Mouse (Mus musculus) spleen, adult 2 months (tissue): ENCODE data around the gene Lonp1. TPM values are rescaled to one million over a fixed set of nuclear protein-coding genes. Genes with fewer than 3 reads are reported as not detected.
"Not testable (repeated sequence)": the region's sequence is repeated elsewhere in the genome, so short reads cannot be mapped to it uniquely, and the experiment has no call there.

Source experiments
- DNase-seq, 2 experiments: peaks; one replicate each; pipeline versions ENCODE4 v3.0.0 to v3.0.0-alpha.2; 2012 to 2021; ENCODE audit warnings: low spot score in 2 of 2, low read depth in 1 of 2
- H3K27ac ChIP-seq: fragments of 200-500 bp; 2 replicates; pipeline ENCODE4 v1.5.1; 2012; ENCODE audit warnings: low read length, inconsistent platforms; ENCODE audit not compliant: insufficient read depth
- H3K27me3 ChIP-seq: fragments of 200-500 bp; 2 replicates; pipeline ENCODE4 v1.6.1; 2012; ENCODE audit warnings: mild to moderate bottlenecking, moderate library complexity, low read length, inconsistent platforms; ENCODE audit not compliant: control insufficient read depth, insufficient read depth
- H3K36me3 ChIP-seq: fragments of 200-500 bp; 2 replicates; pipeline ENCODE4 v1.6.1; 2012; ENCODE audit warnings: mild to moderate bottlenecking, low read length, inconsistent platforms; ENCODE audit not compliant: control insufficient read depth, insufficient read depth
- H3K4me1 ChIP-seq: fragments of 200-500 bp; 2 replicates; pipeline ENCODE4 v1.6.1; 2011; ENCODE audit warnings: inconsistent platforms; ENCODE audit not compliant: control insufficient read depth, insufficient read depth, insufficient read length
- H3K4me3 ChIP-seq: fragments of 200-500 bp; 2 replicates; pipeline ENCODE4 v1.5.1; 2011; ENCODE audit warnings: mild to moderate bottlenecking, inconsistent platforms; ENCODE audit not compliant: insufficient read depth, insufficient read length; ENCODE audit errors: extremely low read depth
- CTCF ChIP-seq: fragments of 200-500 bp; IDR thresholded peaks from 2 replicates; pipeline ENCODE4 v1.5.1; 2011; ENCODE audit warnings: mild to moderate bottlenecking, inconsistent platforms; ENCODE audit not compliant: insufficient read depth, insufficient read length, insufficient replicate concordance; ENCODE audit errors: extremely low read depth
- POLR2A ChIP-seq: fragments of 200-500 bp; IDR thresholded peaks from 2 replicates; pipeline ENCODE4 v1.6.1; 2011; ENCODE audit warnings: low read depth, low read length, inconsistent platforms
- WGBS: fragments of 180-500 bp; shearing (Covaris S2); methylation state at CpG from one replicate; pipeline ENCODE4 v1.1.7; 2018; 5-methylcytosine and 5-hydroxymethylcytosine counted together
- polyA plus RNA-seq: library from polyadenylated mRNA; depleted of rRNA; stranded (reverse); fragments of >200 nt; gene quantifications from 2 replicates; pipeline ENCODE4 v1.2.3, GENCODE M21; 2012

Lonp1 gene
- polyA plus RNA-seq, 1 experiment, result 35.2 TPM

DNA sequence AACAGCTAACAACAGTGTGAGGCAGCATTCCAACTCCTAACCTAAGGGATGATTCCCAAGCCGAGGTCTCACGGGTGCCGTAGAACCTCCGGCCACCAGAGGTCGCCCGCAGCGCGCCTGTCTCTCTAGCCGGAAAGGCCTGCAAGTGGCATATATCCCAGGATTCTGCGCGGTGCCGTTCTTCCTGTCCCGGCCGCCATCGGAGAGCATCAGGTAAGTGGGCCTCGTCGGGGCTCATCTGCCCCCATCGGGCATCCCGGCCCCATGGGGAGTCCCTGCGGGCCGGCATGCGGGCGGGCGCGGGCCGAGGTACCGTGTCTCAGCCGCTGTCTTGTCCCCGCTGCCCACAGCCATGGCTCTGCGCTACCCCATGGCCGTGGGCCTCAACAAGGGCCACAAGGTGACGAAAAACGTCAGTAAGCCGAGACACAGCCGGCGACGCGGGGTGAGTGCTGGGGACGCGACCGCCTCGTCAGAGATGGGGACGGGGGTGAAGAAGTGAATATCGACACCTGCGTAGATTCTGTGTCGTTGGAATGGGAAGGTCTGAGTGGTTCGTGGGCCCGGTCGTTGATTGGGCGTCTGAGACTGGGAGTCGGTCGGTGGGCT is 13.3 kb downstream of the Lonp1 start, which contains the start of gene Rpl36:
Gene Rpl36 (plus strand): TSS at position 181 of the 609 bp plus-strand sequence.
- DNase-seq, result peak; percentile 79 to 89
- Histone ChIP-seq H3K27ac (peak within 1 kb of the TSS; percentile 74), H3K36me3 (peaks cover 27% of the 10 kb centered on the region), H3K27me3 (no peaks in the 10 kb centered on the region), H3K4me3 (peak within 1 kb of the TSS; percentile 70), H3K4me1 (peaks cover 14% of the 10 kb centered on the region; the same call in 1 of the 2 replicates)
- peak; percentile 96 for TF ChIP-seq CTCF
- peak; percentile 72 for TF ChIP-seq POLR2A
- WGBS, result under 1% methylated on average over 52 of the region's 52 CpGs

DNA sequence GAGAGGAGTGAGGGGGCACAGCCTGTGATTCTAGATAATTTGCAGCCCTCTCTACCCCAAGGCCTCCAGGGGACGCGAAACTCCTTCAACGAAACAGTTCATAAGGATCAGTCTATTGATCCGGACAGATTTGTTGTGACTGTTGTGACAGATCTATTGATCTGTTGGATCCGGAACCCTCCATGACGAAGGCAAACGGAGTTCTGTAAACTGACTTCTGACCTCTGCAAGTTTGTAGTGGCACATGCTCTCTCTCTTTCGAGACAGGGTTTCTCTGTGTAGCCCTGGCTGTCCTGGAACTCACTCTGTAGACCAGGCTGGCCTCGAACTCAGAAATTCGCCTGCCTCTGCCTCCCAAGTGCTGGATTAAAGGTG is 14.1 kb downstream of the Lonp1 start:
- H3K4me1 ChIP-seq, result peaks cover 14% of the 10 kb centered on the region; the same call in 1 of the 2 replicates
- not testable (repeated sequence) for H3K27me3 ChIP-seq, H3K4me3 ChIP-seq, H3K27ac ChIP-seq, DNase-seq
- 89% methylated on average over 10 of the region's 10 CpGs for WGBS
- peaks cover 23% of the 10 kb centered on the region for H3K36me3 ChIP-seq

DNA sequence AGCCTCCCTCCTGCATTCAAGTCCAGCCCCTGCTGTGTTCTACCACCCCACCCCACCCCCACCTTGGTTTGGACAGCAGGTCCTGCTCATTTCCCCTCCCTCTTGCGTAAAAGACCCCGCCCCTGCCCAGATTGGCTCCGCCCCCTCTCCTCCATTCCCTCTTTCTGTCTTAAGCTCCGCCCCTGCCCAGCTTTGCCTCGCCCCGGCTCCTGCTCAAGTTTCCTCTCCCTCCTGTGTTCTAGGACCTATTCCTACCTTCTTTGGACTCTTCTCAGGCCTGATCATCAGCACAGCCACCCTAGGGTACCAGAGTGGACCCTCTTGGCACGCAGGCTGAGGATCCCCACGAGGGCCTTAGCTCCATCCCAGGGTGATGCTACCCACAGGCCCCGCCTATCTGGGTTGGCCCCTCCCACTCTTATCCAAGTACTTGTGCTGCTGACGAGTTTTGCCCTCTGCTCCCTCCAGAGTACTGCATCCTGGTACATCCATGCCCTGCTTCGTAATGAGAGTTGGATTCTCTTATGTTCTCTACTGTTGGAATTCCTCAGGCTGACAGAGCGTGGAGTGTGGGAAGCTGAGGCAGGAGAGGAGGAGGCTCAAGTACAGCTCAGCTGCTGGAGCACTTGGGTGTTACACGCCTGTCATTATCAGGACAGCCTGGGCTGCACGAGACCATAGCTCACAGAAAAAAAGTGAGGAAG is 14.7 kb downstream of the Lonp1 start:
- H3K36me3 ChIP-seq, result peaks cover 20% of the 10 kb centered on the region
- no peaks in the 10 kb centered on the region for H3K27me3 ChIP-seq
- H3K27ac ChIP-seq, result no peak overlapping the region
- WGBS, result 49% methylated on average over 13 of the region's 14 CpGs
- no peak for DNase-seq
- no peak overlapping the region for H3K4me3 ChIP-seq
- TF ChIP-seq POLR2A (no peak), CTCF (no peak)
- H3K4me1 ChIP-seq, result peaks cover 14% of the 10 kb centered on the region; the same call in 1 of the 2 replicates

DNA sequence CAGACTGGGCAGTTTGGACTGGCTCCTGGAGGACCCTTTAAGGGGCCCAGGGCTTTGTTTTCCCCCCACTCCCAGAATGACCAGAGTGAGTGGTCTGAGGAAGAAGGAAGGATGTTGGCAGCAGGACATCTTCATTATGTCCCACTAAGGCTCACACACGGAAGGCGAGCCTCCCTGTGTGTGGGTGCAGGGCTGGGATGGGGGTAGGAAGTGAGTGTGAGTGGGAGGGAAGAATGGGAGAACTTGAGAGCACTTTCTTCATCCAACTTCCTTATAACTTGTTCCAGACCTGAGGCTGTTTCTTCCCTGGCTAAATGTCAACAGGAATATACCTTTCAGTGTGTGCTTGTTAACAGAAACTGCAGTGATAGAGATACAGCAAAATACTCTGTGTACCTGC is 15.4 kb downstream of the Lonp1 start:
- WGBS, result 84% methylated on average over 2 of the region's 2 CpGs
- Histone ChIP-seq H3K27ac (no peak overlapping the region), H3K4me1 (peaks cover 14% of the 10 kb centered on the region; the same call in 1 of the 2 replicates), H3K4me3 (no peak overlapping the region), H3K27me3 (no peaks in the 10 kb centered on the region), H3K36me3 (peaks cover 23% of the 10 kb centered on the region)
- TF ChIP-seq POLR2A (no peak), CTCF (no peak)
- DNase-seq, result no peak

DNA sequence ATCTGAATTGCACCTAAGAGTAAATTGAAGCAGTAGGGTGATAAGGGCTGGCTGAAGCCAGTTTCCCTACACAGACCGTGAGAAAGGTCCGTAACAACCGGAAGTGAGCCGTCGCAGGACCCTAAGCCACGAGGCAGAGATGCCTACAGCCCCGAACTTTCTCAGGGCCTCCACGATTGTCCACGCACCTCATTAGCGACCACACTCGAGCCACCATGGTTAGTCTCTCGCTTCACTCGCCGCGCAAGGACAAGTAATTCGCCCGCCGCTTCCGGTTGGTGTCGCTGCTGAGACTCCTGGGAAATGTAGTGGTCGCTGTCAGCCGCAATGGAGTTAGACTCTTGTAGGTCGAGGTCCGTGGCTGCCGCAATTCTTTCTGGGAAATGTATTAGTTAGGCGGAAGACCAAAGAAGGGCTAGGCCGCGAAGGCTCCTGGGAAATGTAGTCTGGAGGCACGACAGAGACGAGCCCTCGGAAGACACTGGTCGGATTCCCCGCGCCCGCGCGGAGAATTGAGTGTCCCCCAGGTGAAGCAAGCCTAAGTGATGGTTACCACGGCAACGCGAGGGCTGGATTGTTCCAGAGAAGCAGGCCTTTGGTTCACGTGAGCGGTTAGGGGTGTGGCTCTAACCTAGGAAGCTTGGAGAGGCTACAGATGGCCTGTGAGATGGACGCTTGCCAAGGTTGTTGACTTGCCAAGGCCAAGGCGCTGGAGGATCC is 17.1 kb downstream of the Lonp1 start, which contains the start of gene 2410015M20Rik:
Gene 2410015M20Rik (minus strand): TSS at position 320 of the 720 bp plus-strand sequence.
- DNase-seq, result peak; percentile 92 to 94
- H3K4me1 ChIP-seq, result peaks cover 12% of the 10 kb centered on the region; the same call in 1 of the 2 replicates
- under 1% methylated on average over 44 of the region's 44 CpGs for WGBS

DNA sequence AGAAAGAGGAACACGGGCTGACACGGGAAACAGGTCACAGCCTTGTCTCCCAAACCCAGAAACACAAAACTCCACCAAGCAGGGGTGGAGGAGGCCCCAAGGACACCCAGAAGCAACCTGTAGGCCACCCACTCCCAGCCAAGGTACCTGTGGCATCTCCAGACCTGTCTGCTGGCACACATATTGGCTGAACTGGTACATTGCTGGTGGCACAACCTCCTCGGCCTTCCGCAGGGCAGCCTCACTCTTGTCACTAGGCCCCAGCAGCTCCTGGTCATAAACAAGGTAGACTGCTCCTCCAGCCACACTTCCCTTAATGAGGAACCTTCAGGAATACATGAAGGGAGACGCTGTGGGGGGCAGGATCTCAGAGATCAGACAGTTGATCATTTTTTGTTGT is 18.0 kb downstream of the Lonp1 start:
- TF ChIP-seq POLR2A (no peak), CTCF (no peak)
- Histone ChIP-seq H3K27me3 (no peaks in the 10 kb centered on the region), H3K4me1 (peaks cover 7% of the 10 kb centered on the region; the same call in 1 of the 2 replicates), H3K27ac (no peak overlapping the region), H3K4me3 (0 out of 2 replicates have a peak overlapping the region, but pooled peaks have one; percentile 15), H3K36me3 (peaks cover 28% of the 10 kb centered on the region)
- 35% methylated on average over 5 of the region's 5 CpGs for WGBS
- no peak for DNase-seq

More for the DNA sequence above, 17.1 kb downstream of the Lonp1 start, which contains the start of gene 2410015M20Rik:
- Histone ChIP-seq H3K4me3 (peak within 1 kb of the TSS; percentile 88), H3K27me3 (no peaks in the 10 kb centered on the region), H3K36me3 (peaks cover 23% of the 10 kb centered on the region), H3K27ac (peak within 1 kb of the TSS; percentile 86)
- peak; percentile 32; the same call in 1 of the 2 replicates for TF ChIP-seq POLR2A
- no peak for TF ChIP-seq CTCF
